Mouse (Mus musculus): ENCODE measurements around the gene Tnfsf9. TPM values are rescaled to one million over a fixed set of nuclear protein-coding genes. Genes with fewer than 3 reads are reported as not detected.

The Tnfsf9 gene
- polyA plus RNA-seq, 1 experiment, result 0.04 TPM

GRCm38 (mm10) chr17:57104496-57104895 is 629 bp upstream of the Tnfsf9 start:
- Histone ChIP-seq H3K27me3 (ENCODE audit: control insufficient read depth) (peaks cover 38% of the 10 kb centered on the region), H3K4me1 (ENCODE audit: control insufficient read depth) (peaks cover 12% of the 10 kb centered on the region), H3K9me3 (ENCODE audit: control insufficient read depth, low read length) (no peaks in the 10 kb centered on the region), H3K4me3 (replicated peaks) (no peak overlapping the region), H3K36me3 (ENCODE audit: control insufficient read depth) (no peaks in the 10 kb centered on the region)
- no peak for TF ChIP-seq TAL1 (IDR thresholded peaks at IDR 0.05; ENCODE audit: low read length)
- no peak for TF ChIP-seq GATA1 (IDR thresholded peaks at IDR 0.05; ENCODE audit: low read length)

GRCm38 (mm10) chr17:57106035-57106368 is 877 bp downstream of the Tnfsf9 start:
- Histone ChIP-seq H3K4me3 (replicated peaks) (no peak overlapping the region), H3K4me1 (ENCODE audit: control insufficient read depth) (peaks cover 5% of the 10 kb centered on the region)

GRCm38 (mm10) chr17:57107064-57107463 is 1.9 kb downstream of the Tnfsf9 start:
- no peak for TF ChIP-seq TAL1 (IDR thresholded peaks at IDR 0.05; ENCODE audit: low read length)
- no peak for TF ChIP-seq GATA1 (IDR thresholded peaks at IDR 0.05; ENCODE audit: low read length)
- Histone ChIP-seq H3K4me3 (replicated peaks) (no peak overlapping the region), H3K4me1 (ENCODE audit: control insufficient read depth) (peaks cover 5% of the 10 kb centered on the region)

More at GRCm38 (mm10) chr17:57106035-57106368, 877 bp downstream of the Tnfsf9 start:
- no peaks in the 10 kb centered on the region for H3K9me3 ChIP-seq (ENCODE audit: control insufficient read depth, low read length)
- TF ChIP-seq GATA1 (IDR thresholded peaks at IDR 0.05; ENCODE audit: low read length), result no peak
- no peak for TF ChIP-seq TAL1 (IDR thresholded peaks at IDR 0.05; ENCODE audit: low read length)
- H3K27me3 ChIP-seq (ENCODE audit: control insufficient read depth), result peaks cover 38% of the 10 kb centered on the region
- H3K36me3 ChIP-seq (ENCODE audit: control insufficient read depth), result no peaks in the 10 kb centered on the region

GRCm38 (mm10) chr17:57108040-57108665 is 3.0 kb downstream of the Tnfsf9 start:
- TF ChIP-seq GATA1 (IDR thresholded peaks at IDR 0.05; ENCODE audit: low read length) (no peak), TAL1 (IDR thresholded peaks at IDR 0.05; ENCODE audit: low read length) (no peak)
- no peak overlapping the region for H3K4me3 ChIP-seq (replicated peaks)
- peaks cover 38% of the 10 kb centered on the region for H3K27me3 ChIP-seq (ENCODE audit: control insufficient read depth)
- H3K36me3 ChIP-seq (ENCODE audit: control insufficient read depth), result no peaks in the 10 kb centered on the region
- H3K4me1 ChIP-seq (ENCODE audit: control insufficient read depth), result peaks cover 5% of the 10 kb centered on the region
- H3K9me3 ChIP-seq (ENCODE audit: control insufficient read depth, low read length), result no peaks in the 10 kb centered on the region

More at GRCm38 (mm10) chr17:57107064-57107463, 1.9 kb downstream of the Tnfsf9 start:
- H3K36me3 ChIP-seq (ENCODE audit: control insufficient read depth), result no peaks in the 10 kb centered on the region
- H3K27me3 ChIP-seq (ENCODE audit: control insufficient read depth), result peaks cover 38% of the 10 kb centered on the region
- no peaks in the 10 kb centered on the region for H3K9me3 ChIP-seq (ENCODE audit: control insufficient read depth, low read length)

- Histone ChIP-seq H3K4me3 (replicated peaks) (no peak overlapping the region), H3K27me3 (ENCODE audit: control insufficient read depth) (peaks cover 34% of the 10 kb centered on the region), H3K4me1 (ENCODE audit: control insufficient read depth) (peaks cover 5% of the 10 kb centered on the region), H3K36me3 (ENCODE audit: control insufficient read depth) (no peaks in the 10 kb centered on the region), H3K9me3 (ENCODE audit: control insufficient read depth, low read length) (no peaks in the 10 kb centered on the region)
- TF ChIP-seq TAL1 (IDR thresholded peaks at IDR 0.05; ENCODE audit: low read length), result no peak
Observed at GRCm38 (mm10) chr17:57108666-57109171, 3.6 kb downstream of the Tnfsf9 start.

- Histone ChIP-seq H3K36me3 (ENCODE audit: control insufficient read depth) (no peaks in the 10 kb centered on the region), H3K4me1 (ENCODE audit: control insufficient read depth) (peaks cover 5% of the 10 kb centered on the region)
- TF ChIP-seq TAL1 (IDR thresholded peaks at IDR 0.05; ENCODE audit: low read length) (no peak), GATA1 (IDR thresholded peaks at IDR 0.05; ENCODE audit: low read length) (no peak)
Observed at GRCm38 (mm10) chr17:57110005-57110404, 4.9 kb downstream of the Tnfsf9 start.

GRCm38 (mm10) chr17:57112768-57113474 is 7.8 kb downstream of the Tnfsf9 start:
- no peak overlapping the region for H3K4me3 ChIP-seq (replicated peaks)
- H3K36me3 ChIP-seq (ENCODE audit: control insufficient read depth), result no peaks in the 10 kb centered on the region
- peaks cover under 1% of the 10 kb centered on the region; the same call in 1 of the 2 replicates for H3K4me1 ChIP-seq (ENCODE audit: control insufficient read depth)
- TF ChIP-seq TAL1 (IDR thresholded peaks at IDR 0.05; ENCODE audit: low read length) (no peak), GATA1 (IDR thresholded peaks at IDR 0.05; ENCODE audit: low read length) (no peak)
- no peaks in the 10 kb centered on the region for H3K9me3 ChIP-seq (ENCODE audit: control insufficient read depth, low read length)
- peaks cover 16% of the 10 kb centered on the region for H3K27me3 ChIP-seq (ENCODE audit: control insufficient read depth)

More at GRCm38 (mm10) chr17:57110005-57110404, 4.9 kb downstream of the Tnfsf9 start:
- H3K4me3 ChIP-seq (replicated peaks), result no peak overlapping the region
- H3K9me3 ChIP-seq (ENCODE audit: control insufficient read depth, low read length), result no peaks in the 10 kb centered on the region
- peaks cover 26% of the 10 kb centered on the region for H3K27me3 ChIP-seq (ENCODE audit: control insufficient read depth)

- no peak for TF ChIP-seq GATA1 (IDR thresholded peaks at IDR 0.05; ENCODE audit: low read length)
- no peak for TF ChIP-seq TAL1 (IDR thresholded peaks at IDR 0.05; ENCODE audit: low read length)
- Histone ChIP-seq H3K4me1 (ENCODE audit: control insufficient read depth) (peaks cover 15% of the 10 kb centered on the region), H3K4me3 (replicated peaks) (no peak overlapping the region), H3K27me3 (ENCODE audit: control insufficient read depth) (peaks cover 17% of the 10 kb centered on the region), H3K9me3 (ENCODE audit: control insufficient read depth, low read length) (no peaks in the 10 kb centered on the region), H3K36me3 (ENCODE audit: control insufficient read depth) (no peaks in the 10 kb centered on the region)
Observed at GRCm38 (mm10) chr17:57116801-57117200, 11.7 kb downstream of the Tnfsf9 start.

- peaks cover 15% of the 10 kb centered on the region for H3K4me1 ChIP-seq (ENCODE audit: control insufficient read depth)
- H3K9me3 ChIP-seq (ENCODE audit: control insufficient read depth, low read length), result no peaks in the 10 kb centered on the region
- TF ChIP-seq TAL1 (IDR thresholded peaks at IDR 0.05; ENCODE audit: low read length) (no peak), GATA1 (IDR thresholded peaks at IDR 0.05; ENCODE audit: low read length) (no peak)
- H3K36me3 ChIP-seq (ENCODE audit: control insufficient read depth), result no peaks in the 10 kb centered on the region
- H3K4me3 ChIP-seq (replicated peaks), result no peak overlapping the region
- H3K27me3 ChIP-seq (ENCODE audit: control insufficient read depth), result peaks cover 17% of the 10 kb centered on the region
Observed at GRCm38 (mm10) chr17:57118524-57119349, 13.6 kb downstream of the Tnfsf9 start.
